Mouse (Mus musculus) ovary, postnatal 36 days (tissue): ENCODE measurements around the gene Gm49361.

ENCODE experiments used
- DNase-seq: peaks from one replicate; pipeline ENCODE4 v3.0.0; 2022; ENCODE audit warnings: low spot score, mixed read lengths

The Gm49361 gene

DNA sequence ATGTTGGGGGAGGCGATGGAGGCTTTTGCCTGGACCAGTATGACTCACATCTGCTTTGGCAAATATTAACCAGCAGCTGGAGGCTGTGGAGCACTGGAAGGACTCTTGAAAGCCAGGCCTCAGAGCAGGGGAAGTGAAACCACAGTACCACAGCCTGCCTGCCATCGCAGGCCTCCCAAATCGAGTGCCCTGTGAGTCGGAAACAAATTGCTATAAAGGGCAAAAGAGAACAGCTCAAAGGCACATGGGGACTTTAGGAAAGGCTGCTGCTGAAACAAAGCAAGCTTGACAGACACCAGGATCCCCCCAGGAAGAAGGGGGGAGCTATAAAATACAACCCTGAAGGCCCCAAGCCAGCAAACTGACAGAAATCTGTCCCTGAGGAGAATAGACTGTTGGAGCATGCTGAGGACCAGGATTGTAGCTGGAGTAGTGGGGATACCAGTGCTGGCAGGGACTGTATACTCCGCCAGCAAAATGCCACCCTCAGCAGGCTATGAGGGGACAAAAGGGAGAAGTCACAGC, 15.9 kb downstream of the Gm49361 start:
- no peak for DNase-seq

- DNase-seq = no peak
Measured at GRCm38 (mm10) chr14:57729364-57729763, 16.5 kb downstream of the Gm49361 start.

DNA sequence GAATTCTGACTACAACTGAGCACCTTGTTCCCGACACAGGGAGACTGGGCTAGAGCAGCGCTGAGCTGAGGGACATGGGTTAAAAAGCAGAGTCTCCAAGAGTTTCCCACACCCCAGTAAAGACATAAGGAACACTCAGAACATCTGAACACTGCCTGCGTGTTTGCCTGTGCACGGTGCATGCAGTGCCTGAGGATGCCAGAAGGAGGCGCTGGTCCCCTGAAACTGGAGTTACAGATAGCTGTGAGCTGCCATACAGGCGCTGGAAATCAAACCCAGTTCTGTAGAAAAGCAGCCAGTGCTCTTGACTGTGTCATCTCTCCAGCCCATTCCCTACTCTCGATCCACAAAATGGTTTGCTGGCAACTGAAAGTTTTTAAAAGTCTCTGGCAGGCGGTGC, 19.7 kb downstream of the Gm49361 start:
- DNase-seq = no peak

- no peak for DNase-seq
Measured at GRCm38 (mm10) chr14:57724473-57724872, 21.4 kb downstream of the Gm49361 start.

DNA sequence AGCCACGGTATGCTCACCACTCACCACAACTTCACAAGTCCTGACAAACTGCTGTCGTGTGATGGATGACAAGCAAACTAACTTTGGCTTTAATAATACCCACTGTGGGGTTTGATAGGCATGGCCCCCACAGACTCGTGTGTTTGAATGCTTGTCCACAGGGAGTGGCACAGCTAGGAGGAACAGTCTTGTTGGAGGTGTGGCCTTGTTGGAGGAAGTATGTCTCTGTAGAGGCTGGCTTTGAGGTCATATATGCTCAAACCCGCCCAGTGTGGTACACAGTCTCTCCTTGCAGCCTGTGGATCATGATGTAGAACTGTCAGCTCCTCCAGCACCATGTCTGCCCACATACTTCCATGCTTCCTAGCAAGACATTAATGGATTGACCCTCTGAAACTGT, 27.7 kb downstream of the Gm49361 start:
- DNase-seq = no peak

GRCm38 (mm10) chr14:57716601-57717245, 29.2 kb downstream of the Gm49361 start:
- DNase-seq = no peak

DNA sequence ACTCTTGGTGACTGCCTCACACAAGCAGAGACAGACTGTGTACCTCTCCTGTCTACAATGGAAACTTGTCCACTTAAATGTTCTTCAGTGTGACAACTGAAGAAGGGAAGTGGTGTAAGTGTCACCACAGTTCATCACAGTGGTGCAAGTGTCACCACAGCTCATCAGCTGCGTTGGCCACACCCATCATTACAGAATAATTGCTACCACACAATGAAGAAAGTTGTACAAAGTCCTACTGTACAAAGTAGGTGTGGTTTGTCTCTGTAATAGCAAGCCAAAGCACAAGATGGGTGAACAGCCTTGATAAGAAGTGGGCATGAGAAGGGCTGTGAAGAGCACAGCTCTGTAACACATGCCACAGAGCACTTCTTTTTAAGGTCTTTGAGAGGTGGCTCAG, 33.0 kb downstream of the Gm49361 start:
- no peak for DNase-seq

GRCm38 (mm10) chr14:57711059-57711458, 34.8 kb downstream of the Gm49361 start:
- no peak for DNase-seq

- DNase-seq = peak; percentile 30
Measured at GRCm38 (mm10) chr14:57709171-57709570, 36.7 kb downstream of the Gm49361 start.

- DNase-seq = peak; percentile 43
Measured at GRCm38 (mm10) chr14:57708580-57708979, 37.3 kb downstream of the Gm49361 start.

GRCm38 (mm10) chr14:57707100-57707893, 38.6 kb downstream of the Gm49361 start:
- peak; percentile 59 for DNase-seq

GRCm38 (mm10) chr14:57706760-57707099, 39.2 kb downstream of the Gm49361 start:
- no peak for DNase-seq

DNA sequence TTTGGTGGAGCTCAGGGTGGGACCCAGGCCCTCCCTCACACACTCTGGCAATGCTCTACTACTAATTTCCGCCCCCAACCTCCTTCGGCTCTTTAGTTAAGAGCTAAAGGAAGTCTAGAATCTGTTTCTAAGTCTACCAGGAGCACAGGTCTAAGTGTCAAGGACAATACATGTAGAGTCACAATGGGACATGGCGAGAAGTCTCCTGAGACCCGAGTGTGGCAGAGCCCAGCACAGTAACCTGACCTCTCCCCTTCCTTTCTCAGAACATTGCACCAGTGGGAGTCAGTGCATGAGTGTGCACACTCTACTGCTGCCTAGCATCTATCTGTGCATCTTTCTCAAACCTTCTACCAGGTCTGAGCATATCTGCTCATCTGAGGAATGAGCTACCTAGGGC, 40.1 kb downstream of the Gm49361 start:
- no peak for DNase-seq

DNA sequence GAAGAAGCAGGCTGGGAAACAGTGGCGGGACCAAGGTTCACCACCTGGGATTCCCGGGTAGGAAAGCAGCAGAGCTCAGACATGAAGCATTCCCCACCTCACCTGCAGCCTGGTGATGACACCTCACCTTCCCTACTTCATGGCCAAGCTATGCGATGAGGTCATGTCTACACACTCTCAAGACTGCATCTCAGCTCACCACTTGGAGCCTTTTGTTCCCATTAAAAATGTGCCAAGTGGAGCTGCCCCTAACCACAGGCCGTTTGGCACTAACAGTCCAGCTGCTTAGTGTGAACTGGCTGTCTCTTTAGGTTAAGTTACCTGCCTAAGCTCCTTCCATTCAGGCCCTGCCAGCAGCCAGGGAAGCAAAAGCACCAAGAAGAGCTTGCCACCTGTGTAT, 40.8 kb downstream of the Gm49361 start:
- no peak for DNase-seq

DNA sequence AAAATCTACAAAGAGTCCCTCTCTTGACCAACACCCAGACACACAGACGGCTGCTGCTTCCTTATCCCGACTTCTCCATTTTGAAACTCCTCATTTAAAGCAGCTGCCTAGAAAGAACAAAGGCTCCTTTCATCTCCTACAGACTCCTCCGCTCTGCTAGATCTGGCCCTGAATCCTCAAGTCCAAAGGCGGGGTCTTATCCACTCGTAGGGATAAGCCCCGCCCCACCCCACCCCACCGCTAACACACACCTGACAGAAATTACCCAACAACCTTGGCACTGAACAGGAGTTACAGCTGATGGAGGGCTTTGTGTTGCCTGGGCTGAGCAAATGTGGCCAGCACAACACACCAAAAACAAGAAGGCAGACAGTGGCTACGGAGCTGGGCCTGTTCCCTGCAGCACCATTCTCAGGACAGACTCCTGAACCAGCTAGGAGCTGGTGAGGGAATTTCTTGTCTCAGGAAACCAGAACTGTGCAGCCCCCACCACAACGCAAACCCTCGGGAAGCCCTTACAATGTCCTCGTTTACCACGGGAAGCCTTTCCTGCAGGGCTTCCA, 43.9 kb downstream of the Gm49361 start:
- DNase-seq = no peak

GRCm38 (mm10) chr14:57699461-57699970, 46.4 kb downstream of the Gm49361 start:
- DNase-seq = no peak

DNA sequence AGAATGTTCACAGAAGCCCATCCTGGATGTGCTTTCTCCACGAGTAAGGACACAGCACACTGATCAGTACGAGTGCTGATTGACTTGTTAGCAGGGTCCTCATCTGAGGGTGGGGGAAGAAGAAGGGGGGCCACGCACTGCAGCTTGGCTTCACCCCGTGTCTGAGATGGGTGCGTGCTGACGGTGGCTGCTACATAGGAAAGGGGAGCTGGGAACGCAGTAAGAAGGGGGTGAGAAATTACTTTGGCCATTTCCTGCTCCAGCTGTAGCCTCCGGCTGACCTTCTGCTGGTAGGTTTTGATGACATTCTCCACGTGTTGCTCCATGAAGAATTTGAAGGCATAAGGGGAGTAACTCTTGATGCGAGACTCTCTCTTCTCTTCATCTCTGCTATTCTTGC, 46.9 kb downstream of the Gm49361 start:
- DNase-seq = no peak

- no peak for DNase-seq
Measured at GRCm38 (mm10) chr14:57696066-57696465, 49.8 kb downstream of the Gm49361 start.

DNA sequence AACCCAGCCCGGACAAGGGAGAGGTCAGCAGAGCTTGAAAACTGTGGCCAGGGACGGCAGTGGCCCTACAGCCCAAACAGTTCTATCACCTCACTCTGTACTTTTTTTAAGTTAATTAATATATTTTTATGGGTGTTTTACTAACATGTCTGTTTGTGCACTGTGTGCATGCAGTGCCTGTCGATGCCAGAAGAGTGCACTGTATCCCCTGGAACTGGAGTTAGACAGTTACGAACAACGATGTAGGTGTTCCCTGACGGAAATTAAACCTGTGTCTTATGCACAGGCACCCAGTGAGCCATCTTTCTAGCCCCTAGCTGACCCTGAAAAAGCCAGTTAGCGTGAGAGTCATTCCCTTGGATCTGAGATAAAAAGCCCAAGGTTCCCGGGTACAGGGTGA, 50.4 kb downstream of the Gm49361 start:
- DNase-seq = no peak

GRCm38 (mm10) chr14:57694246-57694645, 51.7 kb downstream of the Gm49361 start:
- no peak for DNase-seq

DNA sequence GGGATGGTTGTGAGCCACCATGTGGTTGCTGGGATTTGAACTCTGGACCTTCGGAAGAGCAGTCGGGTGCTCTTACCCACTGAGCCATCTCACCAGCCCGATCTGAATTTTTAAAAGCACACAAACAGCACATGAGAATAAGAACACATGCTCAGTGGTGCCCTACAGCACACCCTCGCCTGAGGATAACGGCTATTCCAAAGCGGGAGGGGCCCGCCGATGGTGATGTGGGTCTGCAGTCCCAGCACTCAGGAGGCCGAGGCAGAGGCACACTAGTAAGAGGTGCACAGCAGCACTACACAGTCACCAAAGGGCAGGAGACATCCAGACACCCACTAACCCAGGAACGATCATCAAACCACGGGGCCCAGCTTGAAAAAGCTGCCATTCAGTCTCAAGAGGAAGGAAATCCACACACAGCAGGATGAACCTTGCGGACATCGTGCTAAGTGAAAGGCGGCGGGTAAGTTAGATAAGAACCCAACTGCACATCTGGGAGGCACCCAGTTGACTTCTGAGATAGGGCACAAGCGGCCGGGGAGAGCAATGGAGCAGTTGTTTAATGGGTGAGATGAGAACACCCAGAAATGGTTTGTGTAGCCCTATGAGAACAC, 53.3 kb downstream of the Gm49361 start:
- DNase-seq = no peak

DNA sequence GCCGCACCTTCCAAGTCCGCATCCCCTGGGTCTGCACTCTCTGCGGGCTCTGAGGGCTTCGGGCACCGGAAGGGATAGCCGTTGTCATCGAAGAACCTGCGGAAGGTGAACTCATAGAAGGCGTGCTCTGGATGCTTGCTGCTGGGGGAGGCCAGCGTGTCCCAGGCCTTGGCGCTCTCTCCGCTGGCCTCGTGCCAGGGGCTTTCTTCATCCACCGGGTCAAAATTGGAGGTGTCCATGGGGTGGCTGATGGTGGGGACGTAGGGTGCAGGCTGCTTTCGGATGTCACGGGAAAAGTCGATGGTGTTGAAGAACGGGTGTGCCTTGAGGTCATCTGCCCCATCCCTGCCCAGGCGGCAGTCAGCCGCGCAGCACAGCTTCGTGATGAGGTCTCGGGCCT, 54.6 kb downstream of the Gm49361 start:
- DNase-seq = no peak

- DNase-seq = no peak
Measured at GRCm38 (mm10) chr14:57690681-57691080, 55.2 kb downstream of the Gm49361 start.
